In the genomic region with DNA sequence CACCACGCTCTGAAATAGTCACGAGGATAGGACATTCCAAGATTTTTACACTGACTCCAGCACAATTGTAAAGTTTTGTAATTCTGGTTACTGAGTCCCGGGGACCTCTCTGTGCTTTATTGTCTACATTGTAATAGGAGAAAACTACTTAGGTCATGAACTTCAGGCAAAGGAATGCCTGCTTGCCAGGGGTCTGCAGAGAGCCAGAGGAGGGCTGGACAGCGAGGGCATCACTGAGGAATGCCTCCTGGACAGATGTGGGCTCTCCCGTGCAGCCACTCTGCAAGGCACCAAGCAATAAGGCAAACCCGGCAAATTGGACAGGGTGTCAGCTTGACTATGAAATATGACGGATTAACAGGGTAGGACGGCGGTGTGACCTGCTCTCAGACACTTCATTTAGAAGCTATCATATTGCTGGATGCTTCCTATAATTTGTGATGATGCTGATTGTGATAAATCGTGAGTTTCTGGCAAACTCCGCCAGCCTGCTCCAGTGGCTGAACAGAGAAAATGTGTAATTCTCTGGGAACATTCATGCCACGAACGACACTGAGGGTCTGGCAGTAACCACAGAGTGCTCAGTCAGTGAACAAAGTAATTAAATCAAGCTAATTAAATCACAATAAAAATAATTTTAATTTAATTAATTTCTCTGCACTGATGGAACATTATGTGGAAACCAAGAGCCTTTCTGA, we compare ENCODE assay signal across 18 mouse cellular contexts.
DNase-seq lines count a peak whose midpoint lies in the region; ATAC-seq and TF ChIP-seq lines count a peak whose summit lies in the region.
"Had no signal": no experiment of that assay in that cellular context is flagged by ENCODE, and none has a peak within 500 bp of the region (broad histone marks: within the 10 kb centered on the region; RNA-seq: fewer than 3 reads in every experiment).

No protein-coding gene starts in this region.

- TF ChIP-seq CTCF in lung, embryonic 14.5 days (IDR thresholded peaks at IDR 0.05; ENCODE audit: low read depth): no peak

- no peaks in the 10 kb centered on the region for H3K36me3 ChIP-seq in lung, embryonic 14.5 days (ENCODE audit: insufficient read depth)
- no peaks in the 10 kb centered on the region for H3K36me3 ChIP-seq in limb, embryonic 13.5 days
- H3K36me3 ChIP-seq: heart, embryonic 13.5 days; limb, embryonic 15.5 days; midbrain, embryonic 12.5 days had no signal

- H3K9ac ChIP-seq in lung, embryonic 14.5 days: no peak overlapping the region
- no peak overlapping the region for H3K9ac ChIP-seq in limb, embryonic 13.5 days
- H3K9ac ChIP-seq: heart, embryonic 13.5 days; limb, embryonic 15.5 days; midbrain, embryonic 12.5 days had no signal

- H3K4me3 ChIP-seq in lung, embryonic 14.5 days (ENCODE audit: low read depth, low read length): no peak overlapping the region
- no peak overlapping the region for H3K4me3 ChIP-seq in limb, embryonic 13.5 days
- H3K4me3 ChIP-seq: heart, embryonic 13.5 days; limb, embryonic 15.5 days; midbrain, embryonic 12.5 days had no signal

- H3K4me1 ChIP-seq in lung, embryonic 14.5 days (ENCODE audit: insufficient read depth): peaks cover 5% of the 10 kb centered on the region
- peaks cover 26% of the 10 kb centered on the region for H3K4me1 ChIP-seq in limb, embryonic 13.5 days

- WGBS in lung, embryonic 14.5 days: 25% methylated on average over 13 of the region's 13 CpGs
- WGBS in limb, embryonic 13.5 days: 30% methylated on average over 13 of the region's 13 CpGs

- peak overlapping the region; percentile 13; the same call in 1 of the 2 replicates for H3K4me2 ChIP-seq in lung, embryonic 14.5 days
- no peak overlapping the region for H3K4me2 ChIP-seq in limb, embryonic 13.5 days (replicated peaks)
- H3K4me2 ChIP-seq: heart, embryonic 13.5 days; limb, embryonic 15.5 days; midbrain, embryonic 12.5 days had no signal

- ATAC-seq in lung, embryonic 14.5 days (ENCODE audit: insufficient read depth): peak; percentile 46
- 0 out of 2 replicates have a peak, but pooled peaks have one; percentile 4 for ATAC-seq in limb, embryonic 13.5 days (ENCODE audit: low FRiP score, low read depth)
- ATAC-seq: lung, postnatal 0 days; Patski had no signal

- H3K27ac ChIP-seq in lung, embryonic 14.5 days (ENCODE audit: low read depth): no peak overlapping the region
- no peak overlapping the region for H3K27ac ChIP-seq in limb, embryonic 13.5 days
- H3K27ac ChIP-seq: heart, embryonic 13.5 days; limb, embryonic 15.5 days; midbrain, embryonic 12.5 days had no signal

- intact Hi-C loops in heart, postnatal 36 days (cut with DNase I): no loop called here

- no peaks in the 10 kb centered on the region for H3K27me3 ChIP-seq in lung, embryonic 14.5 days (ENCODE audit: insufficient read depth, low read length)
- H3K27me3 ChIP-seq in limb, embryonic 13.5 days: peaks cover 71% of the 10 kb centered on the region
- H3K27me3 ChIP-seq: CH12.LX; heart, embryonic 13.5 days; midbrain, embryonic 12.5 days; Patski had no signal

- H3K9me3 ChIP-seq in lung, embryonic 14.5 days (ENCODE audit: low read depth, low read length): no peaks in the 10 kb centered on the region
- no peaks in the 10 kb centered on the region for H3K9me3 ChIP-seq in limb, embryonic 13.5 days
- H3K9me3 ChIP-seq: heart, embryonic 13.5 days; limb, embryonic 15.5 days; midbrain, embryonic 12.5 days had no signal

- peak; percentile 63 for DNase-seq in heart, adult 11 months
- DNase-seq in heart, postnatal 36 days: no peak
- peak; percentile 67 for DNase-seq in lung, embryonic 14.5 days
- no peak for DNase-seq in lung, adult 18-20 months
- peak; percentile 43 for DNase-seq in embryo, embryonic 10.5 days (ENCODE audit: low spot score)
- no peak for DNase-seq in adrenal gland, adult (ENCODE audit: inconsistent age in 2 of 2, low spot score in 1 of 2)
- no peak for DNase-seq in layer of hippocampus, postnatal 25 days (ENCODE audit: extremely low spot score in 1 of 2, low spot score in 1 of 2)
- DNase-seq: cerebellum, adult 8-10 months; gastrocnemius, postnatal 25 days; right cerebral cortex, adult 18-20 months; thymus, adult 18-20 months had no signal

Comparison
In these comparisons a context has a peak if more than half of its experiments do, and no peak if none do; other contexts are left out.
1. DNase-seq: peak in heart, adult 11 months (single experiment), lung, embryonic 14.5 days (single experiment) and embryo, embryonic 10.5 days (single experiment); none in heart, postnatal 36 days (0 of 2), lung, adult 18-20 months (0 of 2), adrenal gland, adult (0 of 2) and layer of hippocampus, postnatal 25 days (0 of 2).